Mouse (Mus musculus) neural tube, embryonic 15.5 days (tissue): ENCODE data around the gene Gpr6. TPM values are rescaled to one million over a fixed set of nuclear protein-coding genes. Genes with fewer than 3 reads are reported as not detected.
A peak's percentile ranks its signal among the peaks of the same experiment; 100 is the strongest.

ENCODE experiments used
- ATAC-seq: fragments of 200-750 bp; cut with Nextera tagmentation; 2 replicates; pipeline ENCODE4 v1.8.0; 2017; ENCODE audit warnings: mild to moderate bottlenecking, moderate TSS enrichment, moderate library complexity; ENCODE audit not compliant: low FRiP score
- H3K27ac ChIP-seq: fragments of 300-500 bp; sonication (generic); replicated peaks from 2 replicates; pipeline ENCODE4 v1.5.1; 2015; ENCODE audit warnings: mild to moderate bottlenecking, inconsistent platforms
- H3K27me3 ChIP-seq: fragments of 300-500 bp; sonication (generic); replicated peaks from 2 replicates; pipeline ENCODE4 v1.6.1; 2015; ENCODE audit warnings: inconsistent platforms
- H3K36me3 ChIP-seq: fragments of 300-500 bp; sonication (generic); 2 replicates; pipeline ENCODE4 v1.6.1; 2015; ENCODE audit warnings: inconsistent platforms
- H3K4me1 ChIP-seq: fragments of 300-500 bp; sonication (generic); 2 replicates; pipeline ENCODE4 v1.6.1; 2015; ENCODE audit warnings: inconsistent platforms
- H3K4me2 ChIP-seq: fragments of 300-500 bp; sonication (generic); 2 replicates; pipeline ENCODE4 v1.6.1; 2015; ENCODE audit warnings: inconsistent platforms, mild to moderate bottlenecking, moderate library complexity
- H3K4me3 ChIP-seq: fragments of 300-500 bp; sonication (generic); replicated peaks from 2 replicates; pipeline ENCODE4 v1.5.1; 2015; ENCODE audit warnings: mild to moderate bottlenecking, inconsistent platforms
- H3K9ac ChIP-seq: fragments of 300-500 bp; sonication (generic); replicated peaks from 2 replicates; pipeline ENCODE4 v1.6.1; 2015; ENCODE audit warnings: mild to moderate bottlenecking, inconsistent platforms
- H3K9me3 ChIP-seq: fragments of 300-500 bp; sonication (generic); replicated peaks from 2 replicates; pipeline ENCODE4 v1.6.1; 2016; ENCODE audit warnings: inconsistent platforms
- WGBS: fragments of 180-500 bp; shearing (Covaris S2); methylation state at CpG from one replicate; pipeline ENCODE4 v1.1.7; 2015; ENCODE audit warnings: mixed read lengths; 5-methylcytosine and 5-hydroxymethylcytosine counted together
- polyA plus RNA-seq: library from polyadenylated mRNA; unstranded; fragments of >200 nt; fragmentation: Nextera tagmentation; extraction: Ambion mirVana; gene quantifications from 2 replicates; pipeline ENCODE4 v1.2.1, GENCODE M21; 2015

Gene Gpr6
- polyA plus RNA-seq, 1 experiment from 2014 or later: 0.63 TPM

DNA sequence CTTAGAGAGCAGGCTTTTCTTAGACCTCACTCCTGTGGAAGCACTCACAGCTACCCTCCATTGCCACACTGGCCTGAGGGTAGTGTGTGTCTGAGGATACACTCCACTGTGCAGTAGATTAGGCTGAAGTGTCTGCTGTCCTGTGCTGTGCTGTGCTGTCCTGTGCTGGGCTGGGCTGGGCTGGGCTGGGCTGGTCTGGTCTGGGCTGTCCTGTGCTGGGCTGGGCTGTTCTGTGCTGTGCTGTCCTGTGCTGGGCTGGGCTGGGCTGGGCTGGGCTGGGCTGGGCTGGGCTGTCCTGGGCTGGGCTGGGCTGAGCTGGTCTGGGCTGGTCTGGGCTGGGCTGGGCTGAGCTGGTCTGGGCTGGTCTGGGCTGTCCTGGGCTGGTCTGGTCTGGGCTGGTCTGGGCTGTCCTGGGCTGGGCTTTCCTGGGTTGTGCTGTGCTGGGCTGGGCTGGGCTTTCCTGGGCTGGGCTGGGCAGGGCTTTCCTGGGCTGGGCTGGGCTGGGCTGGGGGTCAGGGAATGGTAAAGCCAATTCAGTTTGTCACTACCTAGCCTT lies 31.5 kb downstream of the Gpr6 start:
- Histone ChIP-seq H3K27ac (no peak overlapping the region), H3K9me3 (no peaks in the 10 kb centered on the region), H3K4me2 (no peak overlapping the region), H3K27me3 (no peaks in the 10 kb centered on the region), H3K4me3 (no peak overlapping the region), H3K36me3 (no peaks in the 10 kb centered on the region), H3K4me1 (peaks cover 20% of the 10 kb centered on the region), H3K9ac (no peak overlapping the region)
- no peak for ATAC-seq

DNA sequence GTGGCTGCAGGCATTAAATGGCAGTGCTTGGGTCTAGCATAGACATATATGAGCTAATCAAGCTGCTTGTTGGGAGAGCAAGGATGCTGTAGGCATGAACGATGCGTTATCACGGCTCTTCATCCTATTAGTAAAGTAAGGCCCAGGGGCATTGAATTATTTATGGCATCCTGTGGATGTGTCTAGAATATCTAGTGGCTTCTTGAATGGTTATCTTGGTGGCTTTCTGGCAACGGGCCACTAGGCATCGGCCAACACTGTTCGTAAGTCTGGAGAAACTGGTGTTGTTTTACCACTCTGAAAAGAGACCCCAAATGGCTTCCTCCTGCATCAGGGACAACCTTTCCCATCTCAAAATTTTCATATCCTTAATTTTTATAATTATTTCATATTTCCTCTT lies 33.6 kb downstream of the Gpr6 start:
- Histone ChIP-seq H3K27me3 (no peaks in the 10 kb centered on the region), H3K9ac (no peak overlapping the region), H3K27ac (0 out of 2 replicates have a peak overlapping the region, but pooled peaks have one; percentile 28), H3K4me2 (no peak overlapping the region), H3K36me3 (no peaks in the 10 kb centered on the region), H3K4me3 (no peak overlapping the region), H3K9me3 (no peaks in the 10 kb centered on the region), H3K4me1 (peaks cover 20% of the 10 kb centered on the region)
- 28% methylated on average over 6 of the region's 6 CpGs for WGBS
- no peak for ATAC-seq

DNA sequence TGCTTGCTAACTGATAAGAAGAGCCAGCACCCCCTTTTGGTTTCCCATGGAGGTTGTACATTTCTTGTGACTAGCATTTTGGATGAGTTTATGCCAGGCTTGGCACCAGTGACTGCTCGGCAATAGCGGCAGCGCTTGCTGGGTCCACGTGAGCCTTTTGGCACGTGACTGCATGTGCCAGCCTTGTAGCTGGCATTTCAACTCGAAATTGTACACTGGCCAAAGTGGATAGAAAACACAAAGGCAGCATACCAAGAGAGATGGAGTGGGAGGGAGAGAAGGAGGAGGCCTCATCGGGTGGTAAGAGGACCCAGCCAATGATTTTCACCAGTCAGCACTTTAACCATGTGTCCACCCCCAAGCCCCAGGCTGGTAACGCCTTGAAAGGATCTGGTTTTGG lies 34.4 kb downstream of the Gpr6 start:
- Histone ChIP-seq H3K27ac (no peak overlapping the region), H3K27me3 (no peaks in the 10 kb centered on the region), H3K9ac (no peak overlapping the region), H3K9me3 (no peaks in the 10 kb centered on the region), H3K4me3 (no peak overlapping the region), H3K4me2 (no peak overlapping the region), H3K36me3 (no peaks in the 10 kb centered on the region), H3K4me1 (peaks cover 20% of the 10 kb centered on the region)
- 51% methylated on average over 8 of the region's 8 CpGs for WGBS
- peak; percentile 76 for ATAC-seq

DNA sequence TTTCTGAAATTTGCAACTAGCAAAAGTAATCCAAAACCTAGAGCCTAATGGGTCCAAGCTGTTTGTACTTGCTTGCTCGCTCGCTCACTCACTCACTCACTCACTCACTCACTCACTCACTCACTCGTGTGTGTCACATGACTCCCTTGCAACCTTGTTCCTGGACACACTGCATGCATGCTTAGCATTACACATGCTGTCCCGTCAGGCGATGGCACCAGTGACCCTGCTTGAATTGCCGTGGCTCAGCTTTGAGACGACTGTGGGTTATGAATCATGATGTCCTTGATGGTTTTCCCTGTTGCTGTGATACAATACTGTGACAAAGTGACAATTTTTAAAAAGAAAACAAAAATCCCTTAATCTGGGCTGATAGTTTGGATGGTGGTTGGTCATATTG lies 39.3 kb downstream of the Gpr6 start:
- H3K27me3 ChIP-seq: no peaks in the 10 kb centered on the region
- no peaks in the 10 kb centered on the region for H3K9me3 ChIP-seq
- no peak overlapping the region for H3K4me3 ChIP-seq
- H3K27ac ChIP-seq: no peak overlapping the region
- 0 out of 2 replicates have a peak, but pooled peaks cover under 1% of the 10 kb centered on the region for H3K4me1 ChIP-seq
- H3K9ac ChIP-seq: no peak overlapping the region
- H3K4me2 ChIP-seq: no peak overlapping the region
- WGBS: 82% methylated on average over 7 of the region's 7 CpGs
- no peaks in the 10 kb centered on the region for H3K36me3 ChIP-seq
- ATAC-seq: no peak

DNA sequence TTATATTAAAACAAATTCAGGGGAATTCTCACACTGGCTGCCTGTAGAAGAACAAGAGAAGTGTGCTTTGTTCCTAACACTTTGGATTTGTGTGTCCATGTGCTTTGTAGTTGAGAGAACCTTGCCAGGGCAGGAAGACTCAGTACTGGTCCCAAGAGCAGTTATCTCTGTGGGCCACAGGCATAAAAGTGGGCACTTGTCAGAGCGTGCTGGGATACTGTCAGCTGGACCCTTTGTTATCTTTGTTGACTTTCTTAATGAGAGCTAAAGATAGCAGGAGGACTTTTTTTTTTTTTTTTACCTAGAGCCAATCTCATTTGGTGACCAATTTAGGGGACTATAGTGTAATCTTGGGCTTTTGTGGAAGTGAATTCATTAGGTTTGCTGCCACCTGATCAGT lies 47.2 kb downstream of the Gpr6 start:
- no peaks in the 10 kb centered on the region for H3K9me3 ChIP-seq
- no peak for ATAC-seq
- no peaks in the 10 kb centered on the region for H3K36me3 ChIP-seq
- no peak overlapping the region for H3K27ac ChIP-seq
- WGBS: 46% methylated on average over 1 of the region's 1 CpGs
- H3K4me3 ChIP-seq: no peak overlapping the region
- H3K27me3 ChIP-seq: no peaks in the 10 kb centered on the region
- no peaks in the 10 kb centered on the region for H3K4me1 ChIP-seq
- no peak overlapping the region for H3K9ac ChIP-seq
- H3K4me2 ChIP-seq: no peak overlapping the region

DNA sequence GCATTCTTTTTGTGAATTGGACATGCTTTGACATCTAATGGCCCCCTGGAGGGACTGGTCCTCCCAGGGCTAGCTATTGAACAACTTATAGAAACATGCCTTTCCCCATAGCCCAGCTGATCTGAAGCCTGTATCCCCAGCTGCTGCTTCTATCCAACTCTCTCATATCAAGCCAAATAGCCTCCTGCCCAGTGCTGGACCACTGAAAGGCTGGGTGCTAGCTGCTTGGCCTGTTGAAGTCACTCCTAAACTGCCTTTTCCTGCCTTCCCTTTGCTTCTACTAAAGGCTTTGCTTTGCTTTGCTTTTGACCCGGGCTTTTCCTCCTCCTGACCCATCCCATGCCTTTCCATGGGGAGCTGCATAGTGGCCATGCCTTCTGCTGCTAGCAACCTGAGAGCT lies 47.7 kb downstream of the Gpr6 start:
- no peak for ATAC-seq
- Histone ChIP-seq H3K4me3 (no peak overlapping the region), H3K9ac (no peak overlapping the region), H3K27ac (no peak overlapping the region), H3K9me3 (no peaks in the 10 kb centered on the region), H3K27me3 (no peaks in the 10 kb centered on the region), H3K36me3 (no peaks in the 10 kb centered on the region), H3K4me1 (no peaks in the 10 kb centered on the region), H3K4me2 (no peak overlapping the region)
- WGBS: 53% methylated on average over 1 of the region's 1 CpGs

DNA sequence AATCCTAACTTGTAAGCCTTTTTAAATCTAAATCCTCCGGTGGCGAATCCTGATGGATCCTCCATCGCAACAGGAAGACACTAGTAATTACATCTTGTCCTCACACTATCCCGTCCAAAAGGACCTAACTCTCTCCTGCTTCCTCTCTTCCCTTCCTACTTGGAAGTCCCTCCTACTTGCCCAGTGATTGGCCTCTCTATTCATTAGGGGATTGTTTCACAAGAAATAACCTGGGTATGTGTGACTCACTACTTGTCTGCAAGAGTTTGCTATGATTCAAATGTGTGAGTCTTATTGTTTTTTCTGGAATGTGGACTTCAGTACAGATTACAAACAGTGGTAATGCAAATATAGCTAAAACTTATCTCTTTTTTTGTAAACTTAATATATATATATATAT lies 49.9 kb downstream of the Gpr6 start:
- Histone ChIP-seq H3K4me1 (no peaks in the 10 kb centered on the region), H3K9ac (no peak overlapping the region), H3K4me2 (no peak overlapping the region), H3K27me3 (no peaks in the 10 kb centered on the region), H3K36me3 (no peaks in the 10 kb centered on the region), H3K4me3 (no peak overlapping the region), H3K9me3 (no peaks in the 10 kb centered on the region), H3K27ac (no peak overlapping the region)
- WGBS: 92% methylated on average over 4 of the region's 4 CpGs
- no peak for ATAC-seq

Other genes starting within 250 kb of the Gpr6 start
- 22.9 and 25.4 TPM in 2 replicates for gene Cdc40, start 189.0 kb downstream of the Gpr6 start, polyA plus RNA-seq
- gene Wasf1, start 188.8 kb downstream of the Gpr6 start, polyA plus RNA-seq: 98.8 and 105 TPM in 2 replicates
- gene Fig4, start 231.0 kb upstream of the Gpr6 start, polyA plus RNA-seq: 28.7 and 32.1 TPM in 2 replicates
- 0.10 and 0.19 TPM in 2 replicates for gene Ak9, start 231.7 kb upstream of the Gpr6 start, polyA plus RNA-seq